Mouse (Mus musculus) neural tube, embryonic 13.5 days (tissue): ENCODE data around the gene Fcrl5. TPM values are rescaled to one million over a fixed set of nuclear protein-coding genes. Genes with fewer than 3 reads are reported as not detected.

ENCODE experiments used
- ATAC-seq: fragments of 200-750 bp; cut with Nextera tagmentation; 2 replicates; pipeline ENCODE4 v1.8.0; 2017; ENCODE audit warnings: low read depth, mild to moderate bottlenecking, moderate TSS enrichment, moderate library complexity
- H3K27ac ChIP-seq: fragments of 300-500 bp; sonication (generic); replicated peaks from 2 replicates; pipeline ENCODE4 v1.5.1; 2015; ENCODE audit warnings: moderate library complexity, mild to moderate bottlenecking, inconsistent platforms
- H3K27me3 ChIP-seq: fragments of 300-500 bp; sonication (generic); 2 replicates; pipeline ENCODE4 v1.6.1; 2015; ENCODE audit warnings: mild to moderate bottlenecking, inconsistent platforms
- H3K36me3 ChIP-seq: fragments of 300-500 bp; sonication (generic); 2 replicates; pipeline ENCODE4 v1.6.1; 2015; ENCODE audit warnings: mild to moderate bottlenecking, inconsistent platforms
- H3K4me1 ChIP-seq: fragments of 300-500 bp; sonication (generic); replicated peaks from 2 replicates; pipeline ENCODE4 v1.6.1; 2015; ENCODE audit warnings: inconsistent platforms
- H3K4me2 ChIP-seq: fragments of 300-500 bp; sonication (generic); 2 replicates; pipeline ENCODE4 v1.6.1; 2015; ENCODE audit warnings: inconsistent platforms, mild to moderate bottlenecking, moderate library complexity
- H3K4me3 ChIP-seq: fragments of 300-500 bp; sonication (generic); 2 replicates; pipeline ENCODE4 v1.5.1; 2015; ENCODE audit warnings: mild to moderate bottlenecking, inconsistent platforms
- H3K9ac ChIP-seq: fragments of 300-500 bp; sonication (generic); 2 replicates; pipeline ENCODE4 v1.6.1; 2015; ENCODE audit warnings: moderate library complexity, mild to moderate bottlenecking, inconsistent platforms
- H3K9me3 ChIP-seq: fragments of 300-500 bp; sonication (generic); 2 replicates; pipeline ENCODE4 v1.6.1; 2016; ENCODE audit warnings: inconsistent platforms
- WGBS: fragments of 180-500 bp; shearing (Covaris S2); methylation state at CpG from one replicate; pipeline ENCODE4 v1.1.7; 2015; 5-methylcytosine and 5-hydroxymethylcytosine counted together
- polyA plus RNA-seq: library from polyadenylated mRNA; unstranded; fragments of >200 nt; fragmentation: Nextera tagmentation; extraction: Ambion mirVana; gene quantifications from 2 replicates; pipeline ENCODE4 v1.2.1, GENCODE M21; 2015

Fcrl5 gene
- polyA plus RNA-seq, 1 experiment from 2014 or later: not detected

- H3K27me3 ChIP-seq: no peaks in the 10 kb centered on the region; the same call in 1 of the 2 replicates
- no peaks in the 10 kb centered on the region for H3K36me3 ChIP-seq
- 89% methylated on average over 6 of the region's 6 CpGs for WGBS
- no peak overlapping the region for H3K9ac ChIP-seq
- no peak overlapping the region for H3K27ac ChIP-seq
- 0 out of 2 replicates have a peak, but pooled peaks cover 3% of the 10 kb centered on the region for H3K4me1 ChIP-seq
- no peaks in the 10 kb centered on the region for H3K9me3 ChIP-seq
- H3K4me3 ChIP-seq: no peak overlapping the region
- H3K4me2 ChIP-seq: no peak overlapping the region
- ATAC-seq: no peak
Observed at GRCm38 (mm10) chr3:87502771-87503170, 67.2 kb downstream of the Fcrl5 start.

GRCm38 (mm10) chr3:87504330-87504729 is 68.8 kb downstream of the Fcrl5 start:
- no peak overlapping the region for H3K9ac ChIP-seq
- H3K9me3 ChIP-seq: no peaks in the 10 kb centered on the region
- H3K4me2 ChIP-seq: no peak overlapping the region
- peaks cover 11% of the 10 kb centered on the region; the same call in 1 of the 2 replicates for H3K4me1 ChIP-seq
- H3K27me3 ChIP-seq: no peaks in the 10 kb centered on the region; the same call in 1 of the 2 replicates
- no peaks in the 10 kb centered on the region for H3K36me3 ChIP-seq
- WGBS: 42% methylated on average over 7 of the region's 7 CpGs
- H3K27ac ChIP-seq: no peak overlapping the region
- no peak overlapping the region for H3K4me3 ChIP-seq
- no peak for ATAC-seq

- Histone ChIP-seq H3K27ac (no peak overlapping the region), H3K4me2 (no peak overlapping the region), H3K27me3 (no peaks in the 10 kb centered on the region; the same call in 1 of the 2 replicates), H3K36me3 (no peaks in the 10 kb centered on the region), H3K4me1 (peaks cover 11% of the 10 kb centered on the region; the same call in 1 of the 2 replicates), H3K4me3 (no peak overlapping the region), H3K9ac (no peak overlapping the region), H3K9me3 (no peaks in the 10 kb centered on the region)
- WGBS: 65% methylated on average over 4 of the region's 4 CpGs
- no peak for ATAC-seq
Observed at GRCm38 (mm10) chr3:87504749-87505425, 69.3 kb downstream of the Fcrl5 start.

GRCm38 (mm10) chr3:87506456-87507416 is 71.2 kb downstream of the Fcrl5 start:
- Histone ChIP-seq H3K4me2 (no peak overlapping the region), H3K9me3 (no peaks in the 10 kb centered on the region), H3K36me3 (no peaks in the 10 kb centered on the region), H3K9ac (no peak overlapping the region), H3K4me1 (peaks cover 11% of the 10 kb centered on the region; the same call in 1 of the 2 replicates), H3K4me3 (no peak overlapping the region), H3K27me3 (no peaks in the 10 kb centered on the region; the same call in 1 of the 2 replicates), H3K27ac (no peak overlapping the region)
- WGBS: 78% methylated on average over 12 of the region's 12 CpGs
- ATAC-seq: no peak

- Histone ChIP-seq H3K4me1 (peaks cover 11% of the 10 kb centered on the region; the same call in 1 of the 2 replicates), H3K4me2 (peak overlapping the region; percentile 47), H3K4me3 (peak overlapping the region; percentile 15), H3K27me3 (no peaks in the 10 kb centered on the region; the same call in 1 of the 2 replicates), H3K9ac (peak overlapping the region; percentile 50; the same call in 1 of the 2 replicates), H3K9me3 (no peaks in the 10 kb centered on the region), H3K36me3 (no peaks in the 10 kb centered on the region), H3K27ac (no peak overlapping the region)
- peak; percentile 76 for ATAC-seq
- 24% methylated on average over 17 of the region's 17 CpGs for WGBS
Observed at GRCm38 (mm10) chr3:87508205-87508901, 72.8 kb downstream of the Fcrl5 start.

- Histone ChIP-seq H3K27me3 (no peaks in the 10 kb centered on the region), H3K27ac (no peak overlapping the region), H3K9ac (no peak overlapping the region), H3K4me1 (peaks cover 11% of the 10 kb centered on the region; the same call in 1 of the 2 replicates), H3K4me2 (no peak overlapping the region), H3K9me3 (no peaks in the 10 kb centered on the region), H3K4me3 (no peak overlapping the region), H3K36me3 (no peaks in the 10 kb centered on the region)
- ATAC-seq: no peak
- WGBS: 62% methylated on average over 4 of the region's 4 CpGs
Observed at GRCm38 (mm10) chr3:87509061-87509460, 73.5 kb downstream of the Fcrl5 start.

GRCm38 (mm10) chr3:87510832-87511231 is 75.3 kb downstream of the Fcrl5 start:
- no peak for ATAC-seq
- H3K9me3 ChIP-seq: no peaks in the 10 kb centered on the region
- WGBS: 85% methylated on average over 9 of the region's 9 CpGs

GRCm38 (mm10) chr3:87511971-87512765 is 76.6 kb downstream of the Fcrl5 start:
- no peaks in the 10 kb centered on the region for H3K27me3 ChIP-seq
- WGBS: 60% methylated on average over 16 of the region's 16 CpGs

More at GRCm38 (mm10) chr3:87510832-87511231, 75.3 kb downstream of the Fcrl5 start:
- Histone ChIP-seq H3K9ac (no peak overlapping the region), H3K4me3 (no peak overlapping the region), H3K27ac (no peak overlapping the region), H3K27me3 (no peaks in the 10 kb centered on the region), H3K36me3 (no peaks in the 10 kb centered on the region), H3K4me2 (no peak overlapping the region), H3K4me1 (peaks cover 11% of the 10 kb centered on the region; the same call in 1 of the 2 replicates)

GRCm38 (mm10) chr3:87515567-87516081 is 80.1 kb downstream of the Fcrl5 start:
- Histone ChIP-seq H3K4me1 (0 out of 2 replicates have a peak, but pooled peaks cover 3% of the 10 kb centered on the region), H3K4me2 (no peak overlapping the region), H3K27ac (no peak overlapping the region), H3K9ac (no peak overlapping the region), H3K36me3 (no peaks in the 10 kb centered on the region), H3K9me3 (no peaks in the 10 kb centered on the region), H3K4me3 (no peak overlapping the region), H3K27me3 (no peaks in the 10 kb centered on the region)
- 69% methylated on average over 13 of the region's 13 CpGs for WGBS
- ATAC-seq: no peak

More at GRCm38 (mm10) chr3:87511971-87512765, 76.6 kb downstream of the Fcrl5 start:
- Histone ChIP-seq H3K4me3 (no peak overlapping the region), H3K36me3 (no peaks in the 10 kb centered on the region), H3K4me1 (peaks cover 11% of the 10 kb centered on the region; the same call in 1 of the 2 replicates), H3K27ac (no peak overlapping the region), H3K4me2 (no peak overlapping the region), H3K9ac (no peak overlapping the region), H3K9me3 (no peaks in the 10 kb centered on the region)
- no peak for ATAC-seq

- H3K27ac ChIP-seq: no peak overlapping the region
- H3K4me3 ChIP-seq: no peak overlapping the region
- ATAC-seq: no peak
- no peak overlapping the region for H3K4me2 ChIP-seq
- no peak overlapping the region for H3K9ac ChIP-seq
- H3K4me1 ChIP-seq: 0 out of 2 replicates have a peak, but pooled peaks cover 3% of the 10 kb centered on the region
- H3K9me3 ChIP-seq: no peaks in the 10 kb centered on the region
- peaks cover 4% of the 10 kb centered on the region for H3K27me3 ChIP-seq
- H3K36me3 ChIP-seq: no peaks in the 10 kb centered on the region
Observed at GRCm38 (mm10) chr3:87518425-87518824, 82.9 kb downstream of the Fcrl5 start.

GRCm38 (mm10) chr3:87521126-87521525 is 85.6 kb downstream of the Fcrl5 start:
- H3K4me1 ChIP-seq: peaks cover 6% of the 10 kb centered on the region
- ATAC-seq: no peak
- H3K9ac ChIP-seq: no peak overlapping the region
- peaks cover 7% of the 10 kb centered on the region for H3K27me3 ChIP-seq
- no peak overlapping the region for H3K27ac ChIP-seq
- 85% methylated on average over 4 of the region's 4 CpGs for WGBS
- no peaks in the 10 kb centered on the region for H3K36me3 ChIP-seq
- no peaks in the 10 kb centered on the region for H3K9me3 ChIP-seq
- no peak overlapping the region for H3K4me2 ChIP-seq
- no peak overlapping the region for H3K4me3 ChIP-seq
